Mouse (Mus musculus) layer of hippocampus, adult 9-10 months (tissue): ENCODE results near the gene Adgrg6.

Experiments
- DNase-seq: peaks from one replicate; pipeline ENCODE4 v3.0.0; 2022; ENCODE audit warnings: low spot score

Gene Adgrg6

DNA sequence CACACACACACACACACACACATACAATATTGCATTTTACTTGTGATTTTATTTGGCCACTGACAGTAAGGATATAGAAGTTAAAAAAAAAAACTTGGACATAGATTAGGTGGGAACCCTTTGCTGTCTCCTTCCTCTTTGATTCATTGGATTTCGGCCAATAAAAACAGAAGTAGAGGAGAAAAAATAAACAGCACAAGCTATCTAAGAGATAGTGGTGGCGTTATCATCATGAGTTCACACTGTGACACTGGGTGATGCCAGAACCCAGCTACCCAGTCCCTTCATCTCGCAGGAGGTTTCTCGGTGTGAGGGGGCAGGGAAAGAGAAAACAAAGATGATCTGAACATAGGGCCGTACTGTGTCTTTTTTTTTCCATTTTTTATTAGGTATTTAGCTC is 62.2 kb downstream of the Adgrg6 start:
- no peak for DNase-seq

DNA sequence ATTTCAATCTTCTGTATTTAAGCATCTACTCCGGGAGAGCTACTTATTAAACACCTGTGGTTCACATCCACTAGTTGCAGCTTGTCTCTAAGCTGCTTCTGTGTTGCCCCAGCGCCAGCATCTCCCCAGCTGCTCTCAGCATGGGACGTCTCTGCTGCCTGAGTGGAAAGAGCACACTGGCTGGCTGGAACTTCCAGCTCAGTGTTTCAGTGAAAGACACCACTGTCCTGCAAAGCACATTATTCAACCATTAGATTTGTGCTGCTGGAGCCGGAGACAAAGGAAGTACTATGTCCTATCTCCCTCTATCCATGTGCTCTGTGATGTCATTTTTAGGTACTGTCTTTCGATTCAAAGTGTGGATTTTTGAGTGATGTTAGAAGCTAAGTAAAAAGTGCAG is 63.0 kb downstream of the Adgrg6 start:
- DNase-seq, result no peak

DNA sequence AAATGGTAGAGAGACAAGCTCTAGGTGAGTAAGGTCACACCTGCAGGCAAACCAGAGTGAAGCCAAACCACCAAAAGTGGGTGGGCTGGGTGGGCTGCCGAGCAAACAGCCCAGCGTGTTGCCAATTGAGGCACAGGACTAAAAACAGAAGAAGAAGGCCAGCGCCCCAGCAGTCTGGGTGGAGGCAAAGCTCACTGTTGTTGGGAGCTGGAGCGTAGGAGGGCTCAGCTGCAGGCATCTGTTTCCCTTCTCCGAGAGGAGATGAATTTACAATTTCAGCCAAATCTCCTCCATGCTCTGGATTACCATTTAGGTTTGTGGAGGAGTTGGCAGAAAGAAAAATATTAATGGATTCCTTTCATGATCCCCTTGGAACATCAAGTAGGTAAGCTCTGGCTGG is 64.5 kb downstream of the Adgrg6 start:
- DNase-seq, result no peak

DNA sequence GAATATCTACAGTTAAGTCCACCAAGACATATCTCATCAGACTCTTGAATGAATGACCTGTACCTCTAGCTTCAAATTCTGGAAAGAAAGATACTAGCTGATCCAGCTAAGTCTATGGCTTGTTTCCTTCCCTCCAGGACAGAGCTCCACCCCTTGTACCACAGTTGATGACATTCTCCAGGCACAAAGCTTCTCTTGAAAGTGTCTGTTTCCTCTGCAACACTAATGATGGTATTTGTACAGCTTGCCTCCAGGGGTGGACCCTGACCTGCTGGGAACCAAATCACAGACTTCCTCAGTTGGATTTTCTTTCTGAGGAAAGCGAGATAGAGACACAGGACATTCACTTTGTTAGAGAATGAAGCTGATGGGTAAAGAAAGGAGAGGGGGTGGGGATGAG is 69.1 kb downstream of the Adgrg6 start:
- DNase-seq, result no peak

DNA sequence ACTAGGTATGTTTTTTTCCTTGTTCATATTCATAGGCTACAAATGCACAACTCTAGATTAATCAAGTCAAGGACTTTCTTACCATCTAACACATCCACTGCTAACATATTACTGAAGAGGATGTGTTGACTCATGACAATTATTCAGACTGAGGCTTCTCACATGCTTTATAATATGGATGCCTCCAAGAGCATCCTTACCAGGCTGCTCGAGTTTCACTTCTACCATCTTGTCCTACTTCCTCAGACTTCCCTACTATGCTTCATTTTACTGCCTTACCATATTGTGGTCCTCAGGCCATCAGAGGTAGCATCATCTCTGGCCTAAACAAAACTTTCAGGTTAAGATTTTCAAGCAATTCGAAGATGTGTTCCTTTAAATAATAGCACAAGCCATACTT is 69.8 kb downstream of the Adgrg6 start:
- DNase-seq, result no peak

DNA sequence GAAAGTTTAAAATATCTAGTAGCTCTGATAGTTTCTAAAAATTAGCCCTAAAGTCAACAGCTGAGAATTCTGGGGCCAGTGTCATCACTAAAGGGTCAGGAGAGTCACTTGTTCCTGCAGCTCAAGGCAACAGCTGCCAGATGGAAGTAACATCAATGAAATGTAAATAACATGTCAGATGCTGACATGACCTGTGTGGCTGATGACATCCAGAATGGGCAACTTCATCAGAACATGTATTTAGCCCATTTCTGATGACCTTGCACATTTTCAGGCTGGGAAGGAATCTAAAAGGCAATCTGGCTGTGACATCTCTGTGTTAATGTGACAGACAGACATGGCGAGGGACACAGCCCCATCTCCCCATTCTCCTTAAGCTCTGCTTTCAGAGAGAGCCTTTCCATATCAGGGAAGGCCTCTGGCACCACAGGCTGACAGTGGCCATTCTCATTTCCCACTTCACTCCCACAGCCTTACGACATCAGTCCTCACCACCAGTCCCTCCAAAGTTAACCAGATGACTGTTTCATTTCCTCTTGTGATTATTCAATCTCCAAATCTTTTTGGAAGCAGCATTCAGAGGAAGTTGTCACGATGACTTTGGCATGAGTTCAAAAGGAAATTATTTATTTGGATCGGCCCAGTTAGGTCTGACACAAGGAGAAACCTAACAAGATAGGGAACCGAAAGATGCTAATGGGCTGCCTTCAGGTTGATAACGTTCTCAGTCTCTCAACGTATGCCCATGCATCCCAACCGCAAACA is 70.7 kb downstream of the Adgrg6 start:
- DNase-seq, result no peak

DNA sequence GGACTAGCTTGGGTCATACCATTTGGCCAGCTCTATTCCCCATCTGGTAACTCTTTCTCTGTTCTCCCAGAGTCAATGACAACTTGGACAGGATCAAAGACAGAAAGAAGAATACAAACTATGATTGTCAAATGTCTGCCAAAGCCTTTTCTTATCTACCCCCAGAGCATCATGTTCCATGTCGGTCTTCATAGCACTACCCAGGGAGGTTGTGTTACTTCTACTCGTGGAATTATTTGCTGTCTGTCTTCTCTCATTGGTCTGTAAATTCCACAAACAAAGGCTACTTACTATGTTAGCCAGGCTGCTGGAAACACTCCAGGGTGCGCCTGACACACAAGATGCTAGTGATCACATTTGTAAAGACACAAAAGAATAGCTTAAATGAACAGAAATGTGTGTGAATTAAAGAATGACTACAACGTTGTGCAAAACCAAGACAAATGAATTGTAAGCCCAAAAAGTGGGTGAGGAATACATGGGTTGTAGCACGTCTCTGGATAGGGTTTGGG is 74.4 kb downstream of the Adgrg6 start:
- no peak for DNase-seq

DNA sequence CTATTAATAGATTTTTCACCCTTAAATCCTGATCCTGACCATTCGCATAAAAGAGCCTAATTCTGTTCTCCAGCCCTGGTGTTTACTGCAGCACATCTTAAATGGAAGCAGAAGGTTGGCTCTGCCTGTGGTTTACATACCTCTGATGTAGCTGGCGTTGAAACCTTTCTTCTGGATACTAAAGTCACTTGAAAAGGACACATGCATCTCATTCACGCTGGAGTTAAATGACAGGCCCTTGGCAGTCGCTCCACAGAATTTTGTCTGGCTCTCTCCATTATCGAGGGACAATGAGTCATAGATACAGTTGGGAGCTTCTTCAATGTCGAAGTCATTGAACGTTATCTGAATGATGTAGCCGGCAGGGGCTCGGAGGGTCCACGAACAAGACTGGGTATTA is 76.8 kb downstream of the Adgrg6 start:
- no peak for DNase-seq

DNA sequence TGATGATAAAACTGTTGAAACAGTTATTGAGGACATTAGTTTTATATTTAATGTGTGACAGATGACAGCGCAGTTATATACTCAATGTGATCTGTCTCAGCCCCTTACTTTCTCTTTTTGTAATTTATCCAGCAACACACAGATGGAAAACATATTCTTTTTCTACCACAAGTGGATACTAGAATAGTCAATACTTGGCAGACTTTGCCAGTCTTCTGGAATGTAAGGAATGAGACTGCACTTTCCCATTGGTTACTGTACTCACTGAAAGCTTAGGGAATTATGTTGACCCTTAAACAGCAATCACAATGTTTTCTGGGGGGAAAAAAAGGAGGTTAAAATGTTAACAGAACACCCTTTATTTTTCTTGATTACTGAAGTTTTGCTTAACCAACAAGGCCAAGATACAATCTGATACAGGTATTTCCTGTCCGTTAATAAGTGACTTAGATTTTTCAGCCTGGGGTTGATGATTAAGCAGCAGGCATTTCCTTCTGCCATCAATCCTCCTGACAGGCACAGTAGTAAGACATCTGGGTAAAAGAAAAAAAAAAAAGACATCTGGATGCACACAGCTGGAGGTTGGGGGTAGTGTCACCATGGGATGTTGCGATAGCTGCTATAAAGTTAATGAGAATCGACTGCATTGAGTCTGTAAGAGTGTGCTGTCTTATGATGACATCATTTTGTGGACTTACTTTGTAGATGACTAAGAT is 81.5 kb downstream of the Adgrg6 start:
- no peak for DNase-seq

DNA sequence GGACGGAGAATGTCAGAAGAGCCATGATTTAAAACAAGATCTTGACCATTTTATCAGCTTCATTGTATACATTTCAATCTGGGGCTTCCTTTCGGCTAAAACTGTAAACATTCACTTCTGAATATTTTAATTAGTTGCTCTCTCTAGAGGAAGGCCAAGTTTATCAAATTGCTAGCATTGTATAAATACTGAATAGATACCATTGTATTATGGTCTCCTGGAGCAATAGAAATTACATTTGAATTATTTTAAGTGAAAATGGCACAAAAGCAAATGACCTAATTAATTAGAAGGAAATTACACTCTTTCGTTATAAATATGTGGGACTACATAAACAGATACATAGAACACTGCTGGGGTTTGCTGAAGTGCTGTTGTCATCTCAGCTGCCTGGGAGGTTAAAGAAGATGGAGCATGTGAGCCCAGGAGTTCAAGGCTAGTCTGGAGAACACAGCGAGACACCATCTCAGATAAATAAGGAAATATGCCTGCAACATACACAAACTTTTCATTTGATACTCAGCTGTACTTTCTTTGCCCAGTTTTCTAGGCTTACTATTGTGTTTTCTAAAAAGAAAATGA is 84.4 kb downstream of the Adgrg6 start:
- DNase-seq, result no peak

DNA sequence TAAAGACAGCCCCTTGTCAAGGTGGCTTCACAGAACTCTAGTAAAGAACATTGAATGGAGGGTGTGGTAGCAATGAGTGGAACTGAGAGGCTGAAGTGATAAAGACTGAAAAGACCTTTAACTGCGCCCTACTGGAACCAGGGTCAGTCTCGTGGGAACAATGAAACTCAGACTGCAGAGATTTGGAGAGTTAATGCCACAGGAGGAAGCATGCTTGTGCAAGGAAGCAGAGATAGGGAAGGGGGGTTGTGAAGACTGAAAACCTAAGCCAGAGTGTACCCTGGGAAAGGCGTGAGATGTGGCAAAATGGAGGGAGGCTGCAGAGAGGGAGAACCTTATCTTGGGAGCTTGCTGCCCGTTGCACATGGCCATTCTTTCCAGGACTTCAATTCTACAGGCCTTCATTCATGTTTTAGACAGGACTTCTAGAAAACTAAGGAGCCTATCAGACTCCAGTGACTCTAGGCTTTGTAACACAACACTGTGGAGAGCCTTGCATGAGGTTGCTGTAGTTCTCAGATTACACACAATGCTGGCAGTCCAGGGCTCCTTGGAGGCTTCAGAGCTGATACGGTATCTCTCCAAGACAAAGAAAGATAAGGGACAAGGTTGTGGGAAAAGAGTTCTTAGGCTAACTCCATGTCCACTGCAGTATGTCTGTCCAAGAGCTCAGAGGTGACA is 85.1 kb downstream of the Adgrg6 start:
- no peak for DNase-seq

DNA sequence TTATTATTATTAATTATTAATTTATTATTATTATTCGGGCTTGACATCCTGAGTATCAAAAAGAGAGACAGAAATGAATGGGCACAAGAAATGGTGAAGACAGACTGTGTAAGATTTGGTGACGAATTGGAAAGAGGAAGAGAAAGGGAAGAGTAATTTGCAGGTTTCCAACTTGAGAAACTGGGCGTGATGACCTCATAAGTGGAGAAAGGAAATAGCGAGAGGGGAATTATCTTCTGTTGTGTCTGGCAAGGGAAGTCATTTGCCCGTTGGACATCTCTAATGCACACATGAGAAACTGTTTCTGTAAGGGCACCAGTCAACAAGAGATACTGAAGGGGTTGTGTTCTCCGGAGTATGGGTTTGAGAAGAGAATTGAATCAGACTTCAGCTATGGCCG is 85.6 kb downstream of the Adgrg6 start:
- DNase-seq, result no peak

DNA sequence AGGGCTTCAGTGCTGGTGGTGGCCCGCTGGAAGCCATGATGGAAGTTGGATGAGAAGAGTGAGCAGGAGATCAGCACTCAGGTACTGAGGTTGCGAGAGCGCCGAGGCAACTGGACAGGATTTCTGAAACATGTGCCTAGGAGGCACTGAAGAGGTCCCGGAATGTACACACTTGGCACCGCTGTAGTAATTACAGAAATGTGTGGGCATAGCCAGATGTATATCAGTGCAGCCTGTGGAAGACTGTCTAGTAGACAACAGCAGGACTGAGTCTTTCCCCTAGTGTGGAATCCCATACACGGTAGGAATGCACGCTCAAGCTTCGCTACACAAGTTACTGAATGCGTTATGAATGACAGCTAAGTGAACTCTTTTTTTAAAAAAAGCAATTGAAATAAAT is 86.1 kb downstream of the Adgrg6 start:
- no peak for DNase-seq

DNA sequence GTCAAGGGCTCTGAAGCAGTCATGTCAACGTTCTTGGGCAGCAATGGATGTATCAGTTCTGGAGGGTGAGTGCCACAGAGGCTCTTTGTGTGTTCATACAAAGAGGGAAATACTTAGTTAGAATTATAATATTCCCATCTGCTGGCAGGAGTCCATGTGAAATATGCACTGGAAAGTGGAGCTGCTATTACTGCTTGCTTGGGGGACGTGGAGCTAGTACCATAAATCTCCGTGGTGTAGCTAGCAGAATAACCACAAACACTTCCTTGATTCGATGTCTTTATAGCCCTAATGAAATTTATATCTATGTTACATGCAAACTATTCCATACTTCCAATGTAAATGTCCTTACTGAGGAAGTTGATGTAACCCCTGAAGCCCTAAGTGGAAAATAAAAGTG is 91.0 kb downstream of the Adgrg6 start:
- no peak for DNase-seq

DNA sequence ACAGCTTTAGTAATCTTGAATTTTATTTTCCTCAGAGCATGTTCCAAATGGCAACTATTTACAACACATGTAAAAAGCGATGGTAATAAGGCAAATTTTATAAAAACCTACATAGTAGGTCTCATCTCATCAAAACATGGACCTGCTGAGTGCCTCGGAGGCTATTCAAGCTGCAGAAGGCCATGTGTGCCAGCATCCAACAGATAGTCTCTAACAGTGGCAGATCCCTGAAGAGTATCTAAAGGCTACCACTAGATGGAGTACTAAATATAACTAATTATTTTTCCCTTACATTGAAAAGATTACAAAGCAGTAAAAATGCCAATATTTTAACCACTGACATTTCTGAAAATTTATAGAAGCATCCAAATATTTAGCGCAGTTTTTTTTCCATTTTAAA is 93.6 kb downstream of the Adgrg6 start:
- peak; percentile 20 for DNase-seq

DNA sequence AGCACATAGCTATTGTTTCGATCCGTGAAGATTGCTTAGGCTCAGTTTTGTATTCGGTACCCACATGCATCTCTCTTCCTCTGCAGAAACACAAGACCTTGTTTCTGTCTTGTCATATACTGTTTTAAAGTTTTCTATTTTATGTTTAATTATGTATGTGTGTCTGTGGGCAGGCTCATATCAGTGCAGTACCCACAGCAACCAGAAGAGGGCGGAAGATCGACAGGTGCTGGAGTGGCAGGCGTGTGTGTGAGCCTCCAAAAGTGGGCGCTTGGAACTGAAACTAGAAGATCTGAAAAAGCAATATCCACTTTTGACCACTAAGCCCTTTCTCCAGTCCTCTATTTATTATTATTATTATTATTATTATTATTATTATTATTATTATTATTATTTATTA is 95.4 kb downstream of the Adgrg6 start:
- no peak for DNase-seq

DNA sequence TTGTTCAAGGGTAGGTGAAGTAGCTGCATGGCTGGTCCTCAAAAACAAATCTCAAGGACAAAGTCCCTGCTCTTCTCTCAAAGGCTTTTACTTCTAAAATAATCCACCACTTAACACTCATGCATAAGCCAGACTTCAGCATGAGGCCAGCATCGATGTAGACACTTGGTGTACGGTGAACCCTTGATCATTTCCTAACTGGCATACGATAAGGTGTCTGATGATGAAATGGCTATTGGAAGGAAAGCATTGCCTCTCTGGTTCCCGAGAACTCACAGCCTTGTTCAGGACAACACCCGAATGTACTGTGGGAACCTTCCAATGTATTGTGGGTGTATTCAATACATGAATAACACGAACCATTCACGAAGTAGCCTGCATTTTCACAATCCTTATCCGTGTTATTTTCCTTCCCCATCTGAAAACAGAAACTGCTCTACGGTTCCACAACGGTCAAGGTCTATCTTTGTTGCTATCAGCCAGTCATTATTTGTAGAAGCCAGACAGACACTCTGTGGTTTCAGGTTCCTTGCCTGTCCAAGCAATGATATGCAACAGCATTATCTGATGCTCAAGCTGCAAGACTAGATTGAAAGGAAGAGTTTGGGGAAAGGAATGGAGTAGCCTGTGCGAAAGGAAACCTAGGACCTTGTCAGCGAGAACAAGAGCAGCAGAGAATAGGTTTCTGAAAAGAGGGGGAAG is 99.7 kb downstream of the Adgrg6 start:
- no peak for DNase-seq

DNA sequence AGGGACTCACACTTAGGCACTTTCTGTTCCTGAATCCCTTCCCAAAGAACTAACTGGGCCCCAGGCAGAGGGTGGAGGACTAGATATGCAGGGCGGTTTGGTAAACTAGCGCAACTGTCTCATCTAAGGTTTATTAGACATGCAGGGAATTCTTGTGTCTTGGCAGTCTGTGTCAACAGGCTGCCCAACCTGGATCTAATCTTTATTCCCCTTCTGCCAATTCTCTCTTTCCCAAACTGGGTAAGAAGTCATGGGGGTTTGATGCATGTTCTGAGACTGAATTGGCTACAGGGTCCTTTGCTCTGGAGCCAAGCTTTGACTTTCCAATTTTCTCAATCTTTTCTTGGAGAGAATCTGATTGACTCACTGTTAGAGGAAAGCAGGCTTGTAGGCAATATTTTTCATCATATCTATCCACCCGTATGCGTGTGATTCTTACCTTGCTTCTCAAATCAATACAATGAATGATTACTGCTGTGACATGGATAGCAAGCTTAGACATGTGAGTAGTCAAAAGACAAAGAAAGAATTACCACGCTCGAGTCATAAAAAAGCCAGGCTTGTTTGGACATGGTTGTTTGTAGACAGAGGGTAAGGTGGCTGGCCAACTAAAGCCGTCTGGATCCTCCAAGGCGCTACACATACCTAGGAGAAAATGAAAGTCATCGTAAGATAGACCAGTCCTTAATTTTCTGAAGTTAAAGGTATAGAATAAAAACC is 104.4 kb downstream of the Adgrg6 start:
- no peak for DNase-seq

DNA sequence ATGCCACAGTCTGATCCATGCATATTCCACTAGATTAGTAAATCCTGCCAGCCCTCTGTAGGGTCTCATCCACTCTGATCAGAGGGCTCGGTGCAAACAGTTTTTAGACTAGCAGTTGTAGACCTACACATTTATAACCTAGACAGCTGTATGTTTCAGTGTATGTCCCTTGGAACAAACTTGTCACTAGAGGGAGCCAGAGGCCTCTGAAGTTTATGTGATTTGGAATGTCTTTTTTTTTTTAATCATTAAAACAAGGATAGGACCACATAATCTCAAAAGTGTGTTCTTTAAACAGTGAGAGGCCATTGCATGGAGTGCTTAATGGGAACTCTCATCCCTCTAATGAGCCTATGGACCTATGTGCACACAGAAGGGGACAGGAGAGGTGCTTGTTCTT is 141.4 kb downstream of the Adgrg6 start:
- DNase-seq, result no peak

DNA sequence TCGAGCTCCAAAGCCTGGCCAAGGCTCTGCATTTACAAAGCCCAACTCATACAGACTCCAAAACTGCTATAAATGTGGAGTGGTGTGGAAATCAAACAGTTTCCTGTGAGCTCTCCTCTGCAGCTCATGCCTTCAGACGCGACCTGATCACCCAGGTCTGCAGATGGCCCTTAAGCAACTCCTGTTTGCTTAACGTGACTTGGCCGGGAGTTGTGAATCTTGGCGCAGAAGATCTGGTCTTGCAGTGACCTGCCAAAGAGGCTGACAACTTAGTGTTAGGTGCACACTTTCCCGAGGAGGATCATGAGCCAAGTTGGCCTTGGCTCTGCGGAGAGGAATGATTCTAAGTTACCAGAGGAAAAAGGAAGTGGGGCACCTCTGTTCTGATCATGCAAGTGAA is 143.7 kb downstream of the Adgrg6 start:
- no peak for DNase-seq

DNA sequence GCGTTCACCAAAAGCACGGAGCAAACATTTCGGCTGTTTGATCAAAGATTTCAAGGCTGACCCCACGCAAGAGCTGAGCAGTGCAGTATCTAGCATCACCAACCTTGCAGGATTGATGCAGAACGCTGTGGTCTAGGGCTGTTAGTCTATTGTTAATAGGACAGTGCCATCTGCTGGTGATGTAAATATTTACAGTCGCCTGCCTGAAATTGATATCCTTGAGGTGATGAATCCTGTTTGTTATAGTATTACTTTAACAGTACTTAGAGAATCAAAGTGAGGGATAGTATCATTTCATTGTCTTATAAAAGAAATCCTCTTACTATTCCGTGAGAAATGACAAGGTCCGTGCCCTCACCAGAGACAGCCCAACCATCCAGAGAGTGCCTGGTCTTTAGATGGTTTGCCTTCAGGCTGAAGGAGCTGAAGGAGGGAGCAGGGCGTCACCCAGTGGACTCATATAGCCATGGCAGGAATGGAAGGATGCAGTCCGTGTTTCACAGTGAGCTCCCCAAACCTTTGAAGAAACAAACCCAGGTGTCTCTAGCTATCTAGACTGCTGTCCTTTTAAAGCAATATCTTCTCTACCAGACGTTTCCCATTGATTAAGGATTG is 154.3 kb downstream of the Adgrg6 start:
- DNase-seq, result peak; percentile 96
